Mouse (Mus musculus) left cerebral cortex, adult 11 months (tissue): ENCODE results near the gene Churc1.
"Not testable (repeated sequence)": the region's sequence is repeated elsewhere in the genome, so short reads cannot be mapped to it uniquely, and the experiment has no call there.

Experiments
- DNase-seq: peaks from one replicate; pipeline ENCODE4 v3.0.0; 2022; ENCODE audit warnings: low spot score

Churc1 gene

DNA sequence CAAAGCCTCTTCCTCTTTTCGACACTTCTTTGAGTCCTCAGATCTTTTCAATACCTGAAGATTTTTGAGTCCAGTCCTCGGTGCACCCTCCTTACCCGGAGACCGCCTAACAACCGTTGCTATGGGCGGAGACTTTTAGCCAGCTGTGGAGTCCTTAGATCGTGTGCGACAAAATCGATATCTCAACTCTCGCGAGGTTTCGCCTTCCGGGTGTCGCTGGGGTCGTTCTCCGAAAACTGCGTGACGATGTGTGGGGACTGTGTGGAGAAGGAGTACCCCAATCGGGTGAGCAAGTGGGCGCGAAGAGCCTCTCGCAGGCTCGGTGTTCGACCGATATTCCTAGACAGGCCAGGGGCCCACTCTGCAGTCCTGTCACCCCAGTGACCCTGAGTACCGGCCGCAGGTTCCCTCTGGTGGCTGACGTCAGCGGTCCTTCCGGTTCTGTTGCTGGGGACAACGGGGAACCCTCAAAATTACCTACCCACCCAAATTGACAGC lies at the start of gene Churc1, which contains the start of gene Fntb:
Gene Churc1 (plus strand): TSS at position 185 of the 498 bp plus-strand sequence.
Gene Fntb (plus strand): TSS at position 236 of the 498 bp plus-strand sequence.
- peak; percentile 81 for DNase-seq

DNA sequence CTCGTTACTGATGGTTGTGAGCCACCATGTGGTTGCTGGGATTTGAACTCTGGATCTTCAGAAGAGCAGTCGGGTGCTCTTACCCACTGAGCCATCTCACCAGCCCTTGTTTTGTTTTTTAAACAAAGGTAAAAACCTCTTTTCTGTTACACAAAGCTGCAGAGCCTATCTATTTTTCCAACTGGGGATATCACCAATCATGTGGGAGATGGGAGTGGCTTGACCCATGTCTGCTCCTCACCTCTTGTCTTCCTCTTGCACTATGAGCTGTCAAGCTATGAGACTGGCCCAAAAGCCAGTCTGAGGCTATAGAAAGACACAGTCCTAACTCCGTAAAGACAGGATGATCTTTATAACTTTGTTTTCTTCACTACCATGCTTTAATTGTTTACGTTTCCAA lies 47.0 kb upstream of the Churc1 start:
- no peak for DNase-seq

DNA sequence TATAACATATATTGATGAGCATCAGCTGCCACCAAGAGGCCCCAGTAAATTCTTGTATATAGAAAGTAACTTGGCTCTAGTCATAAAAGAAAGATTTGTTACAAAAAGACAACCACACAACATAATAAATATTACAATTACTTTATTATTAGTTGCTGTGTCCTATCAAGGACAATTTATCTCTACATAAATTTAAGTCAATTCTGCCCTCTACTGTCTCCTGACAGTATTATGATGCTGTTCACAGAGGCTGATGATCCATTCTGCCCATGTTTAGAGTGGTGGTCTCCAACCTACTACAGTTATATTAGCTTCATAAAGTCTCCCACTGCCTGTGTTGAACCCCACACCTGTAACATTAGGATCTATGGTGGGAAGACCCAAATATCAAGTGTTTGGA lies 44.8 kb upstream of the Churc1 start:
- DNase-seq = no peak

DNA sequence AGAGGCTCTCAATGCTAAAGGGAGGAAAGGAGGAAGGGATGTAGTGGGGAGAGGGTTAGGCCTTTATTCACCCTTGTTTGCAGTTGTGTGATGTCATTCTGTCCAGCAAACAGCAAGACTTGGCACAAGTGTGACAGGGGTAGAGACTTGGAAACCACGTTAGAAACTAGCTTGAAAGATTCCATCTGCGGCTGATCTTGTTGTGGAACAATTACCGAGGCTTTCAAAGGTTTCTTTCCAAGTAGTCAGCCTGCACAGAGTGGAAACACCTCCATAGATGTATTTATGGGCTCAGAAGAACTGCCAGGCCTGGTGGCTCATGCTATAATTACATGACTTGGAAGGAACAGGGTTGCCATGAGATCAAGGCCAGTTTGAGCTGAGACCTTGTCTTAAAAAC lies 43.3 kb upstream of the Churc1 start:
- no peak for DNase-seq

GRCm38 (mm10) chr12:76727955-76728354 lies 37.4 kb upstream of the Churc1 start:
- no peak for DNase-seq

GRCm38 (mm10) chr12:76750866-76751459 lies 14.4 kb upstream of the Churc1 start:
- no peak for DNase-seq

DNA sequence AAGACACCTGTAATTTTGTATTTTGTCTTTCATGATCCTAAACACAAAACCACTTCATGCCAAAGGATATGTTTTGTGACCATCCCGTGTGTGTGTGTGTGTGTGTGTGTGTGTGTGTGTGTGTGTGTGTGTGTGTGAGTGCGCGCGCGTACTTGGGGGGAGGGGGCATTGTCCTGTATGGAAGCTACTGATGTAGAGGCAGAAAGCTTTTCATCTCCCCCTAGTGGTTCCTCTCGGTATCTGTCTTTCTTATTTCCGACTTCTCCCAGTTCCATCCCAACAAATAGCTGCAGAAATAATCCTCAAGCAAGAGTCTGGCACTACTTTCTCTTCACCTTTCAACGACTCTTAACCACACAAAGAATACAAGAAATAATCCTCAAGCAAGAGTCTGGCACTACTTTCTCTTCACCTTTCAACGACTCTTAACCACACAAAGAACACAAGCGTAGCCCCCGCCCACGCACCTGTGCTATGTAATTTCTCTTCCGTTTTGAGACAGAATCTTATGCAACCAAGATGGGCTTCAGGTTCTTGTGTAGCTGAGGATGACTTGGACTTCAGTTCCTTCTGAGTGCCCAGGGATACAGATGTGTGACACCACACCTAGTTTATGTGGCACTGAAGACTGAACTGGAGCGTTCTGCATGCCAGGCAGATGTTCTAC lies 12.6 kb upstream of the Churc1 start:
- peak; percentile 75 for DNase-seq

DNA sequence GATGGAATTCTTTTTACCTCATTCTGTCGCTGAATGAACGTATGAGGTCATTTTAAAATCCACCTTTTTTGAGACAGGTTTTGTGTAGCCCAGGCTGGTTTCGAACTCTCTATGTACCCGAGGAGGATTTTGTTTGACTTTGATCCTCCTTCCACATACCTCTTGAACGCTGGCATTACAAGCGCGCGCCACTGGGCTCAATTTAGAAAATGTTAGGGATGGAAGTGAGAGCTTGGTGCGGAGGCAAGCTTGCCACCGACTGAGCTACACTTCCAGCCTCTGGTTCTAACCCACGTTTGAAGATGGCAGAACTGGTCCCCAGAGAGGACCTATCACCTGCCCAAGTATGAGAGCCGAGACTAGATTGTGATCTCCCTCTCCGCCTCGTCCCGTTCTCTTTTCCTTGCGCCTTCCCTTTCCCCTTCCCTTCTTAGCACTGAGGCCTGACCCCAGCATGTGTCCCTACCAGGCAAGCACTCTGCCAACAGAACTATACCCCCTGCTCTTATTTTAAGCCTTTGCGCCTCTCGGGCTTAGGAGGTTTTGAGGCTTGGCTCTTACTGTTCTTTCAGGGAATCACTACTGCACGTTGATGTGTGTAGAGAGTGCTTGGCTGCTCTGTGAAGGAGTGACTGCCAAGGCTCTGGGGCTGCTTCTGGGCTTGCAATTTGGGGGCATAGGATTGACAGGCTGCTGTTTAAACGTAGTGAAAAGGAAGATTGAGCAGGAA lies 728 bp downstream of the Churc1 start:
- DNase-seq = no peak

DNA sequence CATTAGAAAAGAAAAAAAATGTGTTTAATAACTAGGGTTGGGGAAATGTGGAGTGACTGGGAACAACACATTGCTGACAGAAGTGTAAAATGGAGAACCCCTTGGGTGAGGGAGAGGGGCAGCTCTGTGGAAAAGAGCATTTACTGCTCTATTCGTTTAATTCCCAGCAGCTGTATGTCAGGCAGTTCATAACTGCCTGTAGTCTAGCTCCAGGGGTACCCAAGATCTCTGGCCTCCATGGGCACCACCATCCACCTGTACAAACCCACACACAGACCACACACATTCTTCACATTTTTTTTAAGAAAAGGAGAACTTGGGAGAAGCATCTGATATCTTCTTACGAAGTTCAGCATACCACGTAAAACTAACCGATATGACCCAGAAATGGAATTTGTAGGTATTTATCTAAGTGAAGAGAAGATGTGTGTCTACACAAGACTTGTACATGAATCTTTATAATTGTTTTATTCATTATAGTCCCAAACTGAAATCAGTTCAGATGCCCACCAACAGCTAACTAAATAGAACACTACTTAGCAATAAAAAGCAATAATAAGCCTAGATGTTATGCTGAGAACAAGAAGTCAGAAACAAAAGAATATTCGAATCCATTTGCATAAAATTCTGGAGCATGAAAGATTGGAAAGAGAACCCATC lies 5.6 kb downstream of the Churc1 start:
- no peak for DNase-seq

DNA sequence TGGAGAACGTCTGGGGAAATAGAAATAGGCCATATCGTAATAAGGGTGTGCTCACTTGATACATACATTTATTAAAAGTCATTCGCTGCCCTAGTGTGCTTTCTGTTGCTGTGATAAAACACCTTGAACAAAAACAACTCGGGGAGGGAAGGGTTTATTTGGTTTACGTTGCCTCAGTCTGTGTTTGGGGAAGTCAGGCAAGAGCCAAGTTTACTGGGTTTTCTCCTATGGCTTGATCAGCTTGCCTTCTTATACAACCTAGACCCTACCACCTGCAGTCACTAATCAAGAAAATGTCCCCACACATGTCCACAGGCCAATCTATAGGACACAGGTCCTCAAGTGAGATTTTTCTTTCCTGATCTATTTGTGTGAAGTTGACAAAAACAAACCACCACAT lies 6.2 kb downstream of the Churc1 start:
- no peak for DNase-seq

DNA sequence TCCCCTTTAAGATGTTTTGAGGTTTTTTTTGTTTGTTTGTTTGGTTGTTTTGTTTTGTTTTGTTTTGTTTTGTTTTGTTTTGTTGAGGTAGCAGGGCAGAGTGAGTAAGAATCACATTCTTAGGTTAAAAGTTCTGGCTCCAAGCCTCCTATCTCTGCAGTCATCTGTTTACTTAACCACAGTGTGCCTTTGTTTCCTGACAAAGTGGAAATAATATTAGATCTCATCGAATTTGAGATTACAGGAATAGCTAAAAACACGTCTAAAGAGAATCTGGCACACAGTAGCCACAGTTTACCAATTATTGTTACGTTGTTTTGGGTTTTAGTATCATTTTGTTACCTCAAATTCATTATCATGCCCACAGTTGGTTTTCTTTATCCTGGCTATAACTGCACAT lies 9.3 kb downstream of the Churc1 start:
- DNase-seq = no peak

DNA sequence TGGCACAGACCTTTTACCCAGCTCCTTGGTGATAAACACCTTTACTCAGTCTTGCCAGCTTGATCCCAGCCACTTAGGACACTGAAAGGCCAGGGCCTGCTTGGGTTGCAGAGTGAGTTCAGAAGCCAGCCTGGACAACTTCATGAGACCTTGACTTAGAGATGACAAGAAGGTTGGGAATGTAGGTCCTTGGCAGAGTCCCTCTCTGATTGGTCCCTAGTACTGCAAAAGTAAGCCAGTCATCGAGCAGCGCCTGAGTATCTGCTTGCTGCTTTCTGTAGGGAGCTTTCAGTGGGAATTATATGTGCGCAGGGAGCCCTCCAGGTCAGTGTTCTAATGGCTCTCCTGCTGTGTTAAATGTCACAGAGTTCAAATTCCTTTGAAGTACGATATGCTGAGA lies 9.8 kb downstream of the Churc1 start:
- no peak for DNase-seq

DNA sequence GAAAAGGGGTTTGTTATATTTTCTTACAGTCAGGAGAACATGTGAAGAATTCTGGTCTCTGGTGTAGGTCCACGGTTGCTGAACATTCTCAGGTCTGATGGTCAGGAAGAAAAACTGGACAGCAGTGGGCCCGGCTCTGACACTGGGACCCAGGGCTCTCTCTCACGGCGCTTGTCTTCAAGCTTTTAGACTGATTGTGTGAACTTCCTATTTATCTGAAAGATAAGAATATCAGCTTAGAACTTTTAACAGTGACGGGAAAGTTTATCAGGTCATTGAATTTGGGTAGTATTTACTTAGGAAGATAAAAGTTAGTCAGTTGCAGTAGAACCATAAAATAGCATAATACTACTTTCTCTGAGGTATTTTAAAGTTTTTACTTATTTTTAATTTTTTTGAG lies 11.6 kb downstream of the Churc1 start:
- no peak for DNase-seq

DNA sequence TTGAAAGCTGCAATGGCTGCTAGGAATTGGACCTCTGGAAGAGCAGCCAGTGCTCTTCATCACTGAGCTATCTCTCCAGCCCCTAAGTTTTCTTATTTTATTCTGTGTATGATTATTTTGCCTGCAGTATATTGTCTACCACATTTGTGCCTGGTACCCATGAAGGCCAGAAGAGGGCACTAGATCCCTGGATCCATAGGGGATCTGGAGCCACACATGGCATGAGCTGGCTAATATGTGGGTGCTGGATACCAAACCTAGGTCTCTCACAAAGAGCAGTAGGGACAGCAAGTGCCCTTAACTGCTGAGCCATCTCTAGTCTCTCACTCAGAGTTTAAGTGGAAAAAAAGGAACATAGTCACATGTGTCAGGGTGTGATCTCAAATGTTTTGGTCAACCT lies 12.5 kb downstream of the Churc1 start:
- no peak for DNase-seq

- no peak for DNase-seq
Measured at GRCm38 (mm10) chr12:76778305-76779083, 13.2 kb downstream of the Churc1 start.

- DNase-seq = no peak
Measured at GRCm38 (mm10) chr12:76779951-76780350, 14.6 kb downstream of the Churc1 start.

DNA sequence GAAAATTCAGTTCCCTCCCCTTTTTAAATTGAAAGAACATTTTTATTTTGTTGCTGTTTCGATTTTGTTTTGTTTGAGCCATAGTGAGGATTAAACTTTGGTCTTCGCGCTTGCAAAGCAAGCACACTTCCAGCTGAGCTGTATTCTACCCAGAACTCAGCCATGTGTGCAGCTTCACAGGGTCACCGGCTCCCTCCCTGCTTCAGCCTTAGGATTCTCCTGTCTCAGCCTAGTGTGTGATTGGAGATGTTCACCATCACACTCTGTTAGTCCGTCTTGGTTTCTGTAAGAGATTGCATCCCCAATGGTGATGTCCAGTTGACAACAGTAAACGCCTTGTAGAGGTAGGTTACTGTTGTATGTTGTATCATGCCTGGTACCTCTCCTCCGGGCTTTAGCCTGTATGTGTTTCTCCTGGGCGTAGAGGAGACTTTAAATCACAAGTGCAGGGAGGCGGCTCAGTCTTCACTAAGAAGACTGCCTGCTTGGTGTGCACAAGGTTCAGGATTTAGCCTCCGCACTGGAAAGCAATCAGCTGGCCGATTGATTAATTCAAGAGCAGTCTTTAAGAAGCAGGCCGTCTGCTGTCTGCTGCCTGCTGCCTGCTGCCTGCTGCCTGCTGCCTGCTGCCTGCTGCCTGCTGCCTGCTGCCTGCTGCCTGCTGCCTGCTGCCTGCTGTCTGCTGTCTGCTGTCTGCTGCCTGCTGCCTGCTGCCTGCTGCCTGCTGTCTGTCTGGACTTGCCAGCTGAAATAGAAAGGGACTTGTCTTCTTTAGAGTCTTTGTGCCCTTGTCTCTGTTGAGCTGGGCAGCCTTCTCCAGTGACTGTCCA lies 15.5 kb downstream of the Churc1 start:
- no peak for DNase-seq

DNA sequence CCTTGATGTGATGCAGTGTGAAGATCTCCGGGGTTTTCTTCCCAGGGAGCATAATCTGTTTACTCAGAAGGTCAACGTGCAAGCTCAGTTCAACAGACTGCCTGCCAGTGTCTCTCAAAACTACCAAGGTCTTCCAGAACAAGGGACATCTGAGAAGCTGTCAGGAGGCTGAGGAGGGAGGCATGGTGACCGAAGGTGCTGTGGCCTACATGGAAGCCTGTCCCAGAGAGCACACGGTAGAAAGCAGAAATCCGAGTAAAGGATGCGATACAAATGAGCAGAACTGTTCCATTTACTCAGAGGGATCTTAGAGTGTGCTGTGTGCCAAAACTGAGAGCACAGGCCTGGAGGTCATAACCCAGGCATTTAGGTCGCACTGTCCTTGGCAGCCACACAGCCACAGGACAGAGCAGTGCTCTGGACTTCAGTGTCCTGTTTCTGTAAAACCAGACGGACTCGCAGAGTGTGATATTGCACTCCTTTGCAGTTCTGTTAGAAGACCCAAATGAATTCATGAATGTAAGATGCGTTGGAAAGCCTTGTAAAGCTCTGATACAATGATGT lies 18.8 kb downstream of the Churc1 start:
- no peak for DNase-seq

GRCm38 (mm10) chr12:76790446-76791084 lies 25.2 kb downstream of the Churc1 start:
- no peak for DNase-seq

DNA sequence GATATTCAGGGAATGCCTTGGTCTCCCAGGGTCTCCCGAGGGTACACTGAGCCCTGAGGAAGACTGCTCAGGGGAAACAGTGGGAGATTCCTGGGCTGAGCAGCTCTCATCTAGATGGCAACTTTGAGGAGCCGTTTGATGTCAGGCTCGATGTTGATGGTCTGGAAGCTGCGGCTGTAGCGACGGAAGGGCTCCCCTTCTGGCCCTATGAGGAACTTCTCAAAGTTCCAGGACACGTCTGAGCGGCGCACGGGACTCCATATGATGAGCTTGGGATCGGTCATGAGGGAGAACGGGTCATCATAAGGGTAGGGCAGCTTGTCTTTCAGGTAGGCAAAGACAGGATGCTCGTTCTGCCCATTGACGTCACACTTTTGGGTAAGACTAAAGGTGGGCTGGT lies 27.2 kb downstream of the Churc1 start:
- not testable (repeated sequence) for DNase-seq
